Mouse (Mus musculus): ENCODE measurements at regions not wholly inside any gene's neighbourhood (a gene's known extent, or its start where the extent isn't known, plus 50 kb on each side); places are given as distances from the start of the nearest gene placed in this dataset.

DNA sequence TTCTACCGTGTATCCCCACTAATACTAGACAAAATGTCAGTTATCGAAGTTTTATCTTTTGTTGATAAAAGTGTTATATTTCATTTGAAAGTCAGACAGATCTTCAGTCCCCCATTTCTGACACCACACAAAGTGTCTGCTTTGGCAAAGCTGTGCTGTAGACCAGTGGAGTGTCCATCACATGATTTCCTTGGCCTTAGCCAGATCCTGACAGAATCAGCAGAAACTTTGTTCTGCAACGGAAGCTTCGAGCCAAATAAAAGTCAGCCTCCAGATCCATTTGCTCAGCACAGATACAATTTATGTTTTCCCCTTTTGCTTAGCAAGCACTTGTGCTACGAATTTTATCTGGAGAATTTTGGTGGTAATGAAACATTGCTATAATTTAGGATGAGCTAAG, 360.9 kb downstream of the Slc16a7 start:
- TF ChIP-seq CTCF (IDR thresholded peaks at IDR 0.05; ENCODE audit: low read depth), result no peak
- TF ChIP-seq EP300 (IDR thresholded peaks at IDR 0.05; ENCODE audit: low read depth), result no peak

Data from liver, postnatal 0 days (tissue).